Mouse (Mus musculus) hindbrain, postnatal 0 days (tissue): ENCODE data around the gene Auh. TPM values are rescaled to one million over a fixed set of nuclear protein-coding genes. Genes with fewer than 3 reads are reported as not detected.

ENCODE experiments used
- ATAC-seq: fragments of 200-750 bp; cut with Nextera tagmentation; 2 replicates; pipeline ENCODE4 v1.8.0; 2017; ENCODE audit warnings: mild to moderate bottlenecking, moderate TSS enrichment, moderate library complexity
- DNase-seq: peaks from one replicate; pipeline ENCODE4 v3.0.0-alpha.2; 2015; ENCODE audit warnings: low spot score
- H3K27ac ChIP-seq: fragments of 300-500 bp; sonication (generic); 2 replicates; pipeline ENCODE4 v1.5.1; 2014; ENCODE audit warnings: mild to moderate bottlenecking
- H3K27me3 ChIP-seq: fragments of 300-500 bp; sonication (generic); 2 replicates; pipeline ENCODE4 v1.6.1; 2014; ENCODE audit warnings: low read length, mixed read lengths; ENCODE audit not compliant: insufficient read depth
- H3K36me3 ChIP-seq: fragments of 300-500 bp; sonication (generic); 2 replicates; pipeline ENCODE4 v1.6.1; 2014; ENCODE audit warnings: low read length, mixed read lengths; ENCODE audit not compliant: insufficient read depth
- H3K4me1 ChIP-seq: fragments of 300-500 bp; sonication (generic); 2 replicates; pipeline ENCODE4 v1.6.1; 2014; ENCODE audit warnings: antibody characterized with exemption, low read length, mixed read lengths; ENCODE audit not compliant: insufficient read depth
- H3K4me2 ChIP-seq: fragments of 300-500 bp; sonication (generic); 2 replicates; pipeline ENCODE4 v1.6.1; 2014; ENCODE audit warnings: low read depth, mild to moderate bottlenecking, low read length, moderate library complexity, mixed read lengths
- H3K4me3 ChIP-seq: fragments of 300-500 bp; sonication (generic); 2 replicates; pipeline ENCODE4 v1.5.1; 2014; ENCODE audit warnings: low read length
- H3K9ac ChIP-seq: fragments of 300-500 bp; sonication (generic); replicated peaks from 2 replicates; pipeline ENCODE4 v1.6.1; 2014; ENCODE audit warnings: mild to moderate bottlenecking, low read length, moderate library complexity, mixed read lengths
- H3K9me3 ChIP-seq: fragments of 300-500 bp; sonication (generic); 2 replicates; pipeline ENCODE4 v1.6.1; 2016; ENCODE audit warnings: low read length, mixed read lengths
- CTCF ChIP-seq: IDR thresholded peaks from 2 replicates; pipeline ENCODE4 v1.5.1; 2016; ENCODE audit warnings: antibody characterized with exemption, control low read depth, low read depth
- WGBS: fragments of 180-500 bp; shearing (Covaris S2); extraction: QIAGEN DNeasy Blood & Tissue Kit; methylation state at CpG from one replicate; pipeline ENCODE4 v1.1.7; 2014; 5-methylcytosine and 5-hydroxymethylcytosine counted together
- polyA plus RNA-seq: library from polyadenylated mRNA; unstranded; fragments of >200 nt; fragmentation: Nextera tagmentation; extraction: Ambion mirVana; gene quantifications from 2 replicates; pipeline ENCODE4 v1.2.1, GENCODE M21; 2015
- total RNA-seq: library from RNA; depleted of rRNA; stranded (reverse); fragments of >200 nt; gene quantifications from 2 replicates; pipeline ENCODE4 v1.2.3, GENCODE M21; 2014; rRNA removed

Gene Auh
- total RNA-seq: 39.3 and 41.5 TPM in 2 replicates
- polyA plus RNA-seq: 65.9 and 72.8 TPM in 2 replicates

GRCm38 (mm10) chr13:52929209-52930171, at the start of gene Auh:
Gene Auh, minus strand, starts transcription at chr13:52929681.
- peak; percentile 19; the same call in 1 of the 2 replicates for TF ChIP-seq CTCF
- H3K9ac ChIP-seq: peak within 1 kb of the TSS; percentile 69
- H3K36me3 ChIP-seq: no peaks in the 10 kb centered on the region
- WGBS: 1% methylated on average over 62 of the region's 63 CpGs
- ATAC-seq (peak; percentile 97), DNase-seq (peak; percentile 96)
- H3K4me2 ChIP-seq: peak within 1 kb of the TSS; percentile 78
- H3K4me1 ChIP-seq: peaks cover 6% of the 10 kb centered on the region; the same call in 1 of the 2 replicates
- H3K27ac ChIP-seq: peak within 1 kb of the TSS; percentile 72
- H3K27me3 ChIP-seq: no peaks in the 10 kb centered on the region
- H3K4me3 ChIP-seq: peak within 1 kb of the TSS; percentile 58
- H3K9me3 ChIP-seq: no peaks in the 10 kb centered on the region

GRCm38 (mm10) chr13:52978321-52978981, 49.0 kb upstream of the Auh start:
- peak overlapping the region; percentile 78 for H3K4me2 ChIP-seq
- 0 out of 2 replicates have a peak, but pooled peaks have one; percentile 10 for ATAC-seq
- no peaks in the 10 kb centered on the region for H3K36me3 ChIP-seq
- no peaks in the 10 kb centered on the region for H3K27me3 ChIP-seq
- peak; percentile 60 for DNase-seq
- peak overlapping the region; percentile 96 for H3K27ac ChIP-seq
- H3K9me3 ChIP-seq: no peaks in the 10 kb centered on the region
- peak overlapping the region; percentile 81 for H3K4me3 ChIP-seq
- no peak for TF ChIP-seq CTCF
- H3K4me1 ChIP-seq: peaks cover 13% of the 10 kb centered on the region; the same call in 1 of the 2 replicates
- H3K9ac ChIP-seq: peak overlapping the region; percentile 95
- 2% methylated on average over 59 of the region's 64 CpGs for WGBS

- no peaks in the 10 kb centered on the region for H3K36me3 ChIP-seq
- no peaks in the 10 kb centered on the region for H3K9me3 ChIP-seq
- H3K4me2 ChIP-seq: peak overlapping the region; percentile 78
- H3K27ac ChIP-seq: peak overlapping the region; percentile 96
- no peaks in the 10 kb centered on the region for H3K27me3 ChIP-seq
- DNase-seq (no peak), ATAC-seq (no peak)
- H3K4me1 ChIP-seq: peaks cover 13% of the 10 kb centered on the region; the same call in 1 of the 2 replicates
- peak overlapping the region; percentile 81 for H3K4me3 ChIP-seq
- WGBS: 33% methylated on average over 4 of the region's 4 CpGs
- H3K9ac ChIP-seq: peak overlapping the region; percentile 95
- no peak for TF ChIP-seq CTCF
Observed at GRCm38 (mm10) chr13:52977757-52978156, 48.3 kb upstream of the Auh start.

GRCm38 (mm10) chr13:52977221-52977609, 47.7 kb upstream of the Auh start:
- DNase-seq (no peak), ATAC-seq (no peak)
- peak overlapping the region; percentile 81 for H3K4me3 ChIP-seq
- H3K27me3 ChIP-seq: no peaks in the 10 kb centered on the region
- WGBS: 72% methylated on average over 9 of the region's 9 CpGs
- H3K36me3 ChIP-seq: no peaks in the 10 kb centered on the region
- peaks cover 12% of the 10 kb centered on the region; the same call in 1 of the 2 replicates for H3K4me1 ChIP-seq
- H3K4me2 ChIP-seq: peak overlapping the region; percentile 78
- no peak for TF ChIP-seq CTCF
- peak overlapping the region; percentile 95; the same call in 1 of the 2 replicates for H3K9ac ChIP-seq
- H3K9me3 ChIP-seq: no peaks in the 10 kb centered on the region
- peak overlapping the region; percentile 96; the same call in 1 of the 2 replicates for H3K27ac ChIP-seq

GRCm38 (mm10) chr13:52976510-52977220, 47.2 kb upstream of the Auh start:
- Histone ChIP-seq H3K4me2 (peak overlapping the region; percentile 78), H3K9me3 (no peaks in the 10 kb centered on the region), H3K27me3 (no peaks in the 10 kb centered on the region), H3K36me3 (no peaks in the 10 kb centered on the region), H3K4me1 (peaks cover 10% of the 10 kb centered on the region; the same call in 1 of the 2 replicates), H3K4me3 (0 out of 2 replicates have a peak overlapping the region, but pooled peaks have one; percentile 6), H3K27ac (peak overlapping the region; percentile 96; the same call in 1 of the 2 replicates), H3K9ac (peak overlapping the region; percentile 95; the same call in 1 of the 2 replicates)
- DNase-seq (peak; percentile 13), ATAC-seq (no peak)
- 26% methylated on average over 16 of the region's 16 CpGs for WGBS
- no peak for TF ChIP-seq CTCF

GRCm38 (mm10) chr13:52976130-52976509, 46.6 kb upstream of the Auh start:
- Histone ChIP-seq H3K27ac (no peak overlapping the region), H3K36me3 (no peaks in the 10 kb centered on the region), H3K27me3 (no peaks in the 10 kb centered on the region), H3K4me3 (no peak overlapping the region), H3K4me2 (peak overlapping the region; percentile 78; the same call in 1 of the 2 replicates), H3K9ac (no peak overlapping the region), H3K4me1 (peaks cover 10% of the 10 kb centered on the region; the same call in 1 of the 2 replicates), H3K9me3 (no peaks in the 10 kb centered on the region)
- ATAC-seq: no peak
- no peak for DNase-seq
- no peak for TF ChIP-seq CTCF
- 41% methylated on average over 8 of the region's 8 CpGs for whole genome bisulfite sequencing
